Mouse (Mus musculus) lung, adult 2 months (tissue): ENCODE measurements around the gene P2ry13. TPM values are rescaled to one million over a fixed set of nuclear protein-coding genes. Genes with fewer than 3 reads are reported as not detected.

ENCODE experiments used
- DNase-seq: peaks from one replicate; pipeline ENCODE4 v3.0.0; 2022
- H3K4me1 ChIP-seq: fragments of 200-500 bp; 2 replicates; pipeline ENCODE4 v1.6.1; 2011; ENCODE audit warnings: low read length; ENCODE audit not compliant: control insufficient read depth, insufficient read depth
- H3K4me3 ChIP-seq: fragments of 200-500 bp; replicated peaks from 2 replicates; pipeline ENCODE3; 2011; ENCODE audit warnings: low read depth, mild to moderate bottlenecking, control low read depth, low read length; ENCODE audit errors: extremely low read depth
- CTCF ChIP-seq: fragments of 200-500 bp; IDR thresholded peaks from 2 replicates; pipeline ENCODE4 v1.5.1; 2011; ENCODE audit warnings: mild to moderate bottlenecking, low read length, control low read depth; ENCODE audit not compliant: insufficient read depth
- POLR2A ChIP-seq: fragments of 200-500 bp; IDR thresholded peaks from 2 replicates; pipeline ENCODE4 v1.6.1; 2011; ENCODE audit warnings: low read depth, mild to moderate bottlenecking, control low read depth, low read length, borderline replicate concordance; ENCODE audit errors: extremely low read depth
- WGBS: fragments of 180-500 bp; shearing (Covaris S2); methylation state at CpG from one replicate; pipeline ENCODE4 v1.1.7; 2018; 5-methylcytosine and 5-hydroxymethylcytosine counted together
- polyA plus RNA-seq: library from polyadenylated mRNA; depleted of rRNA; stranded (reverse); fragments of >200 nt; gene quantifications from 2 replicates; pipeline ENCODE4 v1.2.3, GENCODE M21; 2012

The P2ry13 gene
- polyA plus RNA-seq, 1 experiment: 3.0 TPM

GRCm38 (mm10) chr3:59204719-59205503, 5.8 kb downstream of the P2ry13 start:
- DNase-seq: no peak
- no peak overlapping the region for H3K4me3 ChIP-seq
- peaks cover 3% of the 10 kb centered on the region; the same call in 1 of the 2 replicates for H3K4me1 ChIP-seq
- TF ChIP-seq CTCF: no peak
- no peak for TF ChIP-seq POLR2A
- 50% methylated on average over 11 of the region's 11 CpGs for WGBS

GRCm38 (mm10) chr3:59203802-59204520, 6.7 kb downstream of the P2ry13 start:
- Histone ChIP-seq H3K4me3 (no peak overlapping the region), H3K4me1 (peaks cover 3% of the 10 kb centered on the region; the same call in 1 of the 2 replicates)
- peak; percentile 22 for DNase-seq
- no peak for TF ChIP-seq CTCF
- no peak for TF ChIP-seq POLR2A
- WGBS: 62% methylated on average over 8 of the region's 8 CpGs

- H3K4me3 ChIP-seq: no peak overlapping the region
- no peak for DNase-seq
- TF ChIP-seq POLR2A: no peak
- H3K4me1 ChIP-seq: no peaks in the 10 kb centered on the region
- WGBS: 59% methylated on average over 4 of the region's 4 CpGs
Observed at GRCm38 (mm10) chr3:59197329-59197948, 13.2 kb downstream of the P2ry13 start.

- no peak for TF ChIP-seq POLR2A
- TF ChIP-seq CTCF: no peak
- H3K4me1 ChIP-seq: no peaks in the 10 kb centered on the region
- DNase-seq: no peak
- WGBS: 84% methylated on average over 7 of the region's 7 CpGs
- H3K4me3 ChIP-seq: no peak within 1 kb of the TSS
Observed at GRCm38 (mm10) chr3:59194938-59195337, 15.7 kb downstream of the P2ry13 start, which contains the start of gene Gpr87. Gene Gpr87, minus strand, starts transcription at chr3:59195104.

- Histone ChIP-seq H3K4me3 (no peak overlapping the region), H3K4me1 (no peaks in the 10 kb centered on the region)
- 87% methylated on average over 7 of the region's 7 CpGs for WGBS
- DNase-seq: no peak
- TF ChIP-seq POLR2A: no peak
- TF ChIP-seq CTCF: no peak
Observed at GRCm38 (mm10) chr3:59194099-59194498, 16.6 kb downstream of the P2ry13 start.

GRCm38 (mm10) chr3:59191674-59192073, 19.0 kb downstream of the P2ry13 start:
- no peak overlapping the region for H3K4me3 ChIP-seq
- no peak for DNase-seq

GRCm38 (mm10) chr3:59187336-59187735, 23.3 kb downstream of the P2ry13 start:
- Histone ChIP-seq H3K4me1 (no peaks in the 10 kb centered on the region), H3K4me3 (no peak overlapping the region)
- DNase-seq: no peak
- no peak for TF ChIP-seq CTCF
- 70% methylated on average over 4 of the region's 4 CpGs for WGBS

More at GRCm38 (mm10) chr3:59191674-59192073, 19.0 kb downstream of the P2ry13 start:
- H3K4me1 ChIP-seq: no peaks in the 10 kb centered on the region
- no peak for TF ChIP-seq CTCF
- TF ChIP-seq POLR2A: no peak
- WGBS: 92% methylated on average over 6 of the region's 6 CpGs

GRCm38 (mm10) chr3:59185662-59186061, 25.0 kb downstream of the P2ry13 start:
- H3K4me3 ChIP-seq: no peak overlapping the region
- no peaks in the 10 kb centered on the region for H3K4me1 ChIP-seq
- no peak for DNase-seq
- 67% methylated on average over 4 of the region's 4 CpGs for WGBS
- no peak for TF ChIP-seq POLR2A
- TF ChIP-seq CTCF: no peak

- TF ChIP-seq POLR2A (no peak), CTCF (no peak)
Observed at GRCm38 (mm10) chr3:59182129-59182528, 28.6 kb downstream of the P2ry13 start.

GRCm38 (mm10) chr3:59181134-59181533, 29.5 kb downstream of the P2ry13 start:
- Histone ChIP-seq H3K4me3 (no peak overlapping the region), H3K4me1 (no peaks in the 10 kb centered on the region)
- no peak for DNase-seq
- TF ChIP-seq CTCF (no peak), POLR2A (no peak)
- WGBS: 67% methylated on average over 5 of the region's 5 CpGs

More at GRCm38 (mm10) chr3:59182129-59182528, 28.6 kb downstream of the P2ry13 start:
- Histone ChIP-seq H3K4me3 (no peak overlapping the region), H3K4me1 (no peaks in the 10 kb centered on the region)
- no peak for DNase-seq
